Mouse (Mus musculus): ENCODE data around the gene St6galnac5.
A peak's percentile ranks its signal among the peaks of the same experiment; 100 is the strongest.

St6galnac5 gene

DNA sequence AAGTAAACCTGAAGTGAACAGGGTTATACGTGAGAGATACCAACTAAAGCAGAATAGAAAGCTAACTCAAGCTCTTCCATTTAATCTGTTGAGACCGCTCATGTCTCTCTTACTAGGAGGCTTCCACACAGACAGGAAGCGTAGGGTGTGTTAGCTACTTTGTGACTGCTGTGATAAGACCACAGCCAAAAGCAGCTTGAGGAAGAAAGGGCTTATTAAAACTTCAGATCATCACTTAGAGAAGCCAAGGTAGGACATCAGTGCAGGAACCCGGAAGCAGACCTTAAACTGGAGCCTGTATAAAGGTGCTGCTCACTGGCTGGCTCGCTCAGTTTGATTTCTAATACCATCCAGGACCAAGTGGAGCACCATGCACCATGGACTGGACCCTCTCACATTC lies 31.7 kb downstream of the St6galnac5 start:
- DNase-seq (ENCODE audit: low spot score): no peak

DNA sequence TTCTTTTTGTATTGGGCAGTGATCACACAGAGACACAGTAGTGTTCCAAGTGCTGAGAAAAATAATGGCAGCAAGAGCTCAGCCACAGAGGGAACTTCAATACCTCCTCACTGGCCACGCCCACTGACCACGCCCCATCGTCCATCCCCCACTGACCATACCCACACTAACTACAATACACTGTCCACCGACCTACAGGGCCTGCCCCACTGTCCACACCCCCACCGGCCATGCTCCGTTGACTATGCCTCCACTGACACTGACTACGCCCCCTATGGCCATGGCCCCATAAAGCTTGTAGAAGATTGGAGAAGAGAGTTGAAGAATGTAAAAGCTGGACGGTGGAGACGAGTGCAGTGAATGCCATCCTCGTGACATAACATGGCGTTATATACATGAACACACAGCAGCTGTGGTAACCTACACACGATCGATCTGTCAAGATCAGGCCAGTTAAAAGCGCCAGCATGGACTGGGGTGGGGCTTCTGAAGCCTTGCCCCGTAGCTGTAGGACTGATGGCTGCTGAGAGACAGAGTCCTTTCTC lies 32.7 kb downstream of the St6galnac5 start:
- DNase-seq (ENCODE audit: low spot score): no peak

GRCm38 (mm10) chr3:152948556-152948955 lies 33.5 kb downstream of the St6galnac5 start:
- DNase-seq (ENCODE audit: low spot score): no peak

DNA sequence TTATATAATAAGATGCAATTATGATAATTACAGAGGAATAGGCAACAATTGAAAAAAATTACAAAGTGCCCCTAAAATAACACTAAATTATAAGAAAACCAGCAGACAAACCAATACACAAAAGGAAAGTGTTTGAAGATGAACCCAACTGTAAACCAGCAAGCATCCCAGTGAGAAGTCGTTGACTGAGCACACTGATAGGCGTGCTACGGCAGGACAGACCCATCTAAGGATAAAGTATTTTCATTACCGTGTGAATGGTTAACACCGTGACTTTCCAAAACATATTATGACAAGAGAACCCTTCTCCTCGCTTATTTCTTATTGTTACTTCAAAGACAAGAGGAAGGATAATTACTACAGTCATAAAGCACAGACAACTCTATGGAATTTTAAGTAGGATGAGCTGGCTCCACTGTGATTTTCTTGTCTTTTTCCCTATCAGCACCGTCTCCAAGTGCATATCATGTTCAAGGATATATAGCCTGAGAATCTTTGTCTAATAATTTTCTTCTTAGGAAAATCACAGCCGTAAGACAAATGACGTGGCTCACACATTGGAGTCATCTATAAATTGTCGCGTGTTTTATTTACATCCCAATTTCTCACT lies 34.9 kb downstream of the St6galnac5 start:
- DNase-seq (ENCODE audit: low spot score): no peak

DNA sequence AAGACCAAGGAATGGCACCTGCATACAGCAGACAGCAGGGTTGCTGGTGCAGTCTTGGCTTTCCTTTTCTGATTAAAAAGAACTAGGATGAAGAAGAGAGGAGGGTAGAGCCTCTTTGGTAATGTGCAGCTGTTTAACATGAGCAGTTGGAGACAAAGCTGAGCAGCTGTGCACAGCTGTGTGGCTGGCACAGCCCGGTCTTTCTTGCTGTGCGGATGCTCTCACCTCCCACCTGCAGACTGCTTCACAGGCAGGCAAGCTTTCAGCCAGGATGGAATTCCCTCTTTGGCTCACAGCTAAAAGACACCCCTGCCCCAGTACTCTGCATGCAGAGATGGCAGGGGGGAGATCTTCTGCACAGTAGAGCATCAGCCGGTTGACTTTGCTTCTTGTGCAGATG lies 37.3 kb downstream of the St6galnac5 start:
- no peak for DNase-seq (ENCODE audit: low spot score)

DNA sequence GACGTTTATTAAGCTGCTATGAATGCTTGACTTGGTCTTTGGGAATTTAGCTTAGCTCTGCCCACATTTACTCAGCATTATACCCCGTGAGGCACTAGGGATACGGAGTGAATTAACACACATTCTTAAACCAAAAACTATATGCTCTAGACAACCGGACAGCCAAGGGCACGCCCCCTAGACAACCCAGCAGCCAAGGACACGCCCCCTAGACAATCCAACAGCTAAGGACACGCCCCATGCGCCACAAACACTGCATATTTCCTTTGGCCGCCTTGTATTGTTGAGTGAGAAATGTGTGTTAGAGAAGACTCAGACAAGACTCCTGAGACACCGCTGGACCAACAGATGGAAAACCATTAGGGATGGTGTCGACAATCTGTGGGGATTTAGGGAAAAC lies 39.1 kb downstream of the St6galnac5 start:
- peak; percentile 39 for DNase-seq (ENCODE audit: low spot score)

DNA sequence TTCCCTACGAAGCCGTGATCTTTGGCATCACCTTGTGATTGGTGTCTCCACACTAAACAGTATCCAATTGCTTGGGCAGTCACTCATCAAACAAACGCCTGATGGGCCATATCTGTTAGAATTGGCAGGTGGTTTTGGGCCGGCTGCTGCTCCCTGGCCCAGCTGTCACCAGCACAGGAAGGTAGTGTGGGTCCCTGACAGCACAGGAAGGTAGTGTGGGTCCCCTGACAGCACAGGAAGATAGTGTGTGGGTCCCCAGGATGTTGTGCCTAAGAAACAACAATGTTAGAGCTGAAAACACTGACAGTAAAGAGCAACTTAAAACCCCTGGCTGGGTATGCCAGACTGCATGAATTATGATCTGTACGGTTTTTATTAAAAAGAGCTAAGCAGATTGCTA lies 40.4 kb downstream of the St6galnac5 start:
- no peak for DNase-seq (ENCODE audit: low spot score)

DNA sequence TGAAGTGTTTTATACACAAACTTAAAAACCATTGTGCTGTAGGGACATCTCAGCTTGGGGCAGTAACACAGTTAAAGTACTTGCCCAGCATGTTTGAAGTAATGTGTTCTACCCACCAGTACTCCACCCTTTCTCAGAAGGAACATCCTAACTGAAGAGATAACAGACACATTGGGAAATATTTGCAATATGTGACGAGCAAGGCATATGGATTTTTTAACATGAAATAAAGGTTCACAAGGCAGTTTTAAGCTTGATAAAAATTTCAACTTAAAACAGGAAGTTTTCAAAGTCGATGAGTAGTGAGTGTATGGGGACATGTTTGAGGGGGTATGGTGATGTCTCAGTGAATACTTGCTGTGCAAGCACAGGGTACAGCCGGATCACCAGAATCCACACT lies 45.7 kb downstream of the St6galnac5 start:
- DNase-seq (ENCODE audit: low spot score): no peak

- no peak for DNase-seq (ENCODE audit: low spot score)
These were observed 48.3 kb downstream of the St6galnac5 start for GRCm38 (mm10) chr3:152933737-152934136.

DNA sequence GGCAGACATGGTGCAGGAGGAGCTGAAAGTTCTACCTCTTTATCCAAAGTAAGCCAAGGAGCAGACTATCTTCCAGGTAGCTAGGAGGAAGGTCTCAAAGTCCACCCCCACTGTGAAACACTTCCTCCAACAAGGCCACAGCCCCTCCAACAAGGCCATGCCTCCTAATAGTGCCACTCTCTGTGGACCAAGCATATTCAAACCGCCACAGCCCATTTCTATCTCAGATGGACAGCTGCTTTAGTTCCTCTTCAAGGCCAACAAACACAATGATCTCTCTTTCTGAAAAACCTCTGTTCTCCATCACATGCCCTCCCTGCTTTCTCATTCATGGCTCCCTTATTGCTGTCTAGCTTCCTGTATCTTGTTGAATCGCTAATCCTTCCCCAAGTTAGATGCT lies 49.5 kb downstream of the St6galnac5 start:
- no peak for DNase-seq (ENCODE audit: low spot score)

- DNase-seq (ENCODE audit: low spot score): no peak
These were observed 50.0 kb downstream of the St6galnac5 start for GRCm38 (mm10) chr3:152932096-152932495.

- DNase-seq (ENCODE audit: low spot score): no peak
These were observed 50.7 kb downstream of the St6galnac5 start for GRCm38 (mm10) chr3:152931354-152931753.

DNA sequence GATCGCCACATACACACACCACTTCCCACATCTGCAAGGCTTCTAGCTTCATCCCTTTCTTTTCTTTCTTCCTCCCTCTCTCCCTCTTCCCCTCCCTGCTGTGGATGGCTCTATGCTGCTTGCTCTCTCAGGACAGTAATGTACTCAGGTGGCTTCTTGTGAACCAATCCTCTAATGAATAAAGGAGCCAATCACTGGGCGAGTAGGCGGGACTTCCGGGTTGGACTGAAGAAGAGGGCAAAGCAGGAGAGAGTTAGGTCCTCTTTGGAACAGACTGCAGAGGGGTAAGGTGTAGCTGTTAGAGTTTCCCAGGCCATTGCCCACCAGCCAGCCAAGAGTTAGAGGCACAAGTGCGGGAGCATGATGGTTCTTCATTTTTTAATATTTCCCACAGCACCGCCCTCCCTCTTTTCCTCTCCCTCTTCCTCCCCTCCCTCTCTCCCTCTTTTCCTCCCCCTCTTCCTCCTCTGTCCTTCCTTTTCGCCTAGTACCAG lies 52.2 kb downstream of the St6galnac5 start:
- DNase-seq (ENCODE audit: low spot score): no peak

DNA sequence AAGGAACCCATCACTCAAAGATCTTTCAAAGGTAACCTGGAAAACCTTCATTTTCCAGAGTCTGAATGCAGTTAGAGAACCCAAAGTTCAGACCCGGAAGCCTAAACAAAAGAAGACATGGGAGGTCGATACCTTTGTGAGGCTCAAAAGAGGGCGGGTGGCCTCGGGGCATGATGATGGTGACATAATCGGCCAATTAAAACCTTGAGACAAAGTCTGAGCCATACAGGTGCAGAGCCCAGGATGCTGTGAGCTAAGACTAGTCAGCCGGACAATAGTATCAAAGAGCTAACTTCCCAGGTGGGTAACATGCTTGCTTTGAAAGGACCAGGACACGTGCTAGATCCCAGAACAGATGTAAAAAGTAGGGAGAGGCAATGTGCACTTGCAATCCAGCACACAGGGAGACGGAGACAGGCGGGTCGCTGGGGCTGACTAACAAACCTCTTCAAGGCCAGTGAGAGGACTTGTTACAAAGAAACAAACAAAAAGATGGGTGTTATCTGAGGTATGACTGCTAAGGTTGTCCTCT lies 52.7 kb downstream of the St6galnac5 start:
- no peak for DNase-seq (ENCODE audit: low spot score)

GRCm38 (mm10) chr3:152928287-152928975 lies 53.6 kb downstream of the St6galnac5 start:
- peak; percentile 42 for DNase-seq (ENCODE audit: low spot score)

GRCm38 (mm10) chr3:152926166-152926565 lies 55.9 kb downstream of the St6galnac5 start:
- DNase-seq (ENCODE audit: low spot score): no peak

DNA sequence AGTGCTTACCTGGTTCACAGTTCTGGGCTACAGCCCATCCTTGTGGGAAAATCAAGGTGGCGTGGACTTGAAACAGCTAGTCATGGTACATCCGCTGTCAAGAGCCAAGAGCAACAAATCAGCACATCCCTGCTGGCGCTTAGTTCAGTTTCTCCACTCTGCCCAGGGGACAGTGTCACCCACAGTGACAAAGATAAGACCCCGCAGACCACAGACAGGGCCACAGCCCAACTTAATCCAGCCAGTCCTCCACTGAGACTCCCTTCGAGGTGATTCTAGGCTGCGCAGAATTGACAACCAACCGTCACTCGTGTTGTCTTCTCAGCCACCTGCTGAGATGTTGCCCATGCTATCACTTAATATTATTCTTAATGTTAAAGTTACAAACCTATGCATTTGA lies 56.7 kb downstream of the St6galnac5 start:
- no peak for DNase-seq (ENCODE audit: low spot score)

- DNase-seq (ENCODE audit: low spot score): no peak
These were observed 58.5 kb downstream of the St6galnac5 start for GRCm38 (mm10) chr3:152923530-152923929.

- DNase-seq (ENCODE audit: low spot score): no peak
These were observed 61.7 kb downstream of the St6galnac5 start for GRCm38 (mm10) chr3:152920365-152920764.

DNA sequence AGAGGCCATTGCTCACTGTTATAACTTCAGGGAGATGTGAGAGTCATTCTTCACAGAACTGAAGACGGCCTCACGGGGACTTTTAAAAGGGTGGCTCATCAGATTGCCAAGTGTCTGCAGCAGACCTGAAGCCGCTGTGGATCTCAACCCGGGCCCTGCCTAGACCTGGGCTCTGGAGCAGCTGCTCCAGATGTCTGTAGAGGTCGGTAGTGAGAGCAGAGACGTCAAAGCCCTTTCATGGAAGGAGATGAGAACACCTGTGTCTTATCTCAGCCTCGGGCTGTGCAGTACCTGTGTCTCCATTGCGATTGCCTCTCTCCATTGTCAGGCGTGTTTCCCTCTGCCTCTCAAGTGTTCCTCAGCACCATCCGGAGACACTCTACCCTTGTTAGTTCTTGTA lies 62.9 kb downstream of the St6galnac5 start:
- no peak for DNase-seq (ENCODE audit: low spot score)

- no peak for DNase-seq (ENCODE audit: low spot score)
These were observed 64.5 kb downstream of the St6galnac5 start for GRCm38 (mm10) chr3:152917579-152917978.

DNA sequence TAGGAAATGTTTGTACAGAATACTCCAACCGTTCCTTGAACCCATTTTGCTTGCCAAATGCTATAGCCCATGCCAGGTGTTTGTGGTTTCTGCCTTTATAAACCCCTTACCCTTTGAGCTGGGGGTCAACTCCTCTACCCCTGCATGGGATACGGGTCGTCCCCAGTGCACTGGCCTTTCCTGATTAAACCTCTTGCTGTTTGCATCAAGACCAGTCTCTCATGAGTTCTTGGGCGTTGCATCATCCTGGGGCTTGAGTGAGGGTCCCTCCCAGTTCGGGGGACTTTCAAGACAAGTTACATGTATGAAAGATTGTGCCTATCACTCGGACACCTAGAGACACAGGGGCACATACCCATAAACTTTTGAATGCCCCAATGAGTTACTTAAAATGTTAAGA lies 67.7 kb downstream of the St6galnac5 start:
- DNase-seq (ENCODE audit: low spot score): no peak

- no peak for DNase-seq (ENCODE audit: low spot score)
These were observed 68.4 kb downstream of the St6galnac5 start for GRCm38 (mm10) chr3:152913625-152914024.
